Mouse (Mus musculus): ENCODE data around the gene Mdga2. TPM values are rescaled to one million over a fixed set of nuclear protein-coding genes. Genes with fewer than 3 reads are reported as not detected.

The Mdga2 gene
- polyA plus RNA-seq, 1 experiment: 0.15 TPM

DNA sequence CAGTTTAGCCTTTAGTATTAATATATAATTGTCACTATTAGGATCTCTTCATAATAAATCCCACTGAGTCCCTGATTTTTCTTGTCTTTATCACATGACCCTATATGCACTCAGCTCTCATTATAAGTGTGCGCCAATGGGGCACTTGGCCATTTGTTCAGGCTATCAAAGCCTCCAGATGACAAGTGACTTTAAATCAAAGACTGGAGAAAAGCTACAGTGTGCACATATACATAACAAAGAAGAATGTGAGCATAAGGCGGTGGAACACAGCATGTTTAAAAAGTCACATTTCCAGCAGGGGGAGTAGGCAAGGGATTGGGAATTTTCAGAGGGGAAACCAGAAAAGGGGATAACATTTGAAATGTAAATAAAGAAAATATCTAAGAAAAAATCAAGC lies 497.9 kb downstream of the Mdga2 start:
- H3K4me3 ChIP-seq (ENCODE audit: low read depth, low read length): no peak overlapping the region
- no peaks in the 10 kb centered on the region for H3K36me3 ChIP-seq (ENCODE audit: control insufficient read depth, insufficient read depth, low read length, poor library complexity, severe bottlenecking)
- no peaks in the 10 kb centered on the region for H3K27me3 ChIP-seq (ENCODE audit: control insufficient read depth, insufficient read depth, low read length, poor library complexity, severe bottlenecking)
- H3K9ac ChIP-seq (ENCODE audit: low read depth, poor library complexity, severe bottlenecking): no peak overlapping the region
- no peak overlapping the region for H3K27ac ChIP-seq (ENCODE audit: insufficient read depth, low read length)
- no peaks in the 10 kb centered on the region for H3K4me1 ChIP-seq (ENCODE audit: control insufficient read depth, insufficient read depth, low read length)
- H3K9me3 ChIP-seq (replicated peaks; ENCODE audit: control insufficient read depth, insufficient read depth, low read length, poor library complexity, severe bottlenecking): no peaks in the 10 kb centered on the region
- no peak for TF ChIP-seq CTCF (IDR thresholded peaks at IDR 0.05; ENCODE audit: low read depth, low read length)
- no peak for TF ChIP-seq POLR2A (IDR thresholded peaks at IDR 0.05; ENCODE audit: insufficient read depth, low read length)
- no peak for TF ChIP-seq EP300 (IDR thresholded peaks at IDR 0.05; ENCODE audit: insufficient read depth, low read depth, low read length)

DNA sequence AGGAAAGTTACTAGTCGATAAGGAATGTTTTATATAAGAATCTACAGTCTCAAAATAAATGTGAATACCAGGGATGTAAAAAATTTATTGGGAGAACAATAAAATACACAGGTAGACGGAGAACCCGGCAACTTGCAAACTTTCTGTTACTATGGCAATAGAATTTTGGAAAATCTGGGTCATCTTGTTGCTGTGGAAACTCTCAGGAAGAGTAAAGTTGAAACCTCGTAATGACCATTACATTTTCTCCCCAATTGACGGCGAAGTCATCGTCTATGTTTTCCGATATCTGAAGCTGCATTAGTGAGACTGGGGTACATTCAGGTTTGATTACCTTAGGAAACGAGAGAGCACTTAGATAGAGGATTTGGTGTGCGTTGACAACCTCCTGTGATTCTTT lies 514.0 kb downstream of the Mdga2 start:
- no peaks in the 10 kb centered on the region for H3K9me3 ChIP-seq (replicated peaks; ENCODE audit: control insufficient read depth, insufficient read depth, low read length, poor library complexity, severe bottlenecking)
- no peaks in the 10 kb centered on the region for H3K27me3 ChIP-seq (ENCODE audit: control insufficient read depth, insufficient read depth, low read length, poor library complexity, severe bottlenecking)
- H3K36me3 ChIP-seq (ENCODE audit: control insufficient read depth, insufficient read depth, low read length, poor library complexity, severe bottlenecking): no peaks in the 10 kb centered on the region
- no peaks in the 10 kb centered on the region for H3K4me1 ChIP-seq (ENCODE audit: control insufficient read depth, insufficient read depth, low read length)
- H3K9ac ChIP-seq (ENCODE audit: low read depth, poor library complexity, severe bottlenecking): no peak overlapping the region
- no peak overlapping the region for H3K4me3 ChIP-seq (ENCODE audit: low read depth, low read length)
- H3K27ac ChIP-seq (ENCODE audit: insufficient read depth, low read length): no peak overlapping the region
- TF ChIP-seq POLR2A (IDR thresholded peaks at IDR 0.05; ENCODE audit: insufficient read depth, low read length): no peak
- no peak for TF ChIP-seq CTCF (IDR thresholded peaks at IDR 0.05; ENCODE audit: low read depth, low read length)
- TF ChIP-seq EP300 (IDR thresholded peaks at IDR 0.05; ENCODE audit: insufficient read depth, low read depth, low read length): no peak

DNA sequence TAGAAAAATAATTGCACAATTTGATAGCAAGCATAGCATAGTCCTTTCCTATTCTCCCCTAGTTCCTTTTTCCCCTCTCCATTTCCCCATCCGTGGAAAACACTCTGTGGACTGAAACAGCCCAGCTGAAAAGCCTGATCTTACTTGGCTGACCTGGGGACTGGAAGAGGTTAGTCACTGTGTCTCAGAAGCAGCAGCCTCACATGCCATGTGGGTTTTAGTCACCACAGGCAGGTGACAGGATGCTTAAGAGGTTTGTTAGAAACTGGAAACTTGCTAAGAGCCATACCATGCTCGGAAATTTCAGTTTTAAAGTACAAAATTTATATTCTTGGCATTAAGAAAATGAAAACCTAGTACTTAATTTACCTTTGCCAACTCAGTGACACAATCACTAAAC lies 514.9 kb downstream of the Mdga2 start:
- TF ChIP-seq CTCF (IDR thresholded peaks at IDR 0.05; ENCODE audit: low read depth, low read length) (no peak), POLR2A (IDR thresholded peaks at IDR 0.05; ENCODE audit: insufficient read depth, low read length) (no peak), EP300 (IDR thresholded peaks at IDR 0.05; ENCODE audit: insufficient read depth, low read depth, low read length) (no peak)
- H3K36me3 ChIP-seq (ENCODE audit: control insufficient read depth, insufficient read depth, low read length, poor library complexity, severe bottlenecking): no peaks in the 10 kb centered on the region
- H3K27me3 ChIP-seq (ENCODE audit: control insufficient read depth, insufficient read depth, low read length, poor library complexity, severe bottlenecking): no peaks in the 10 kb centered on the region
- H3K9me3 ChIP-seq (replicated peaks; ENCODE audit: control insufficient read depth, insufficient read depth, low read length, poor library complexity, severe bottlenecking): no peaks in the 10 kb centered on the region
- H3K27ac ChIP-seq (ENCODE audit: insufficient read depth, low read length): no peak overlapping the region
- H3K4me1 ChIP-seq (ENCODE audit: control insufficient read depth, insufficient read depth, low read length): no peaks in the 10 kb centered on the region
- H3K4me3 ChIP-seq (ENCODE audit: low read depth, low read length): no peak overlapping the region
- H3K9ac ChIP-seq (ENCODE audit: low read depth, poor library complexity, severe bottlenecking): no peak overlapping the region

DNA sequence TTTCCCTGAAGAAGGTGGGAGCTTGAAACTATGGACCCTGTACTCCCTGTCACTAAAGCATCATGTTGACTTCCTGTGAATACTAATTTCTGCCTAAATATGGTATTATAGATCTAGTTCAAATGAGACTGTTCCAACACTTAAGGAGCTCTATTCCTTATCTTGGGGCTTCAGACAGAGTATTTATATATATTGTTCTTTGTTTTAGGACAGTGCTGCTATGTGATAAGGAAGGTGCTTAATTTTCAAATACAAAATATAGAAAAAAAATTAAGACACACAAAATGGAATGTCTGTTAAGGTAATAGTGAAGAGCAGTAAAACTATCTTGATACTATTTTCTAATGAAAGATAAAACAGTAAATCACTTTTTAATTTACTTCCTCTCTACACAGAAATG lies 517.3 kb downstream of the Mdga2 start:
- Histone ChIP-seq H3K9ac (ENCODE audit: low read depth, poor library complexity, severe bottlenecking) (no peak overlapping the region), H3K9me3 (replicated peaks; ENCODE audit: control insufficient read depth, insufficient read depth, low read length, poor library complexity, severe bottlenecking) (no peaks in the 10 kb centered on the region), H3K36me3 (ENCODE audit: control insufficient read depth, insufficient read depth, low read length, poor library complexity, severe bottlenecking) (no peaks in the 10 kb centered on the region), H3K27ac (ENCODE audit: insufficient read depth, low read length) (no peak overlapping the region), H3K4me3 (ENCODE audit: low read depth, low read length) (no peak overlapping the region), H3K4me1 (ENCODE audit: control insufficient read depth, insufficient read depth, low read length) (no peaks in the 10 kb centered on the region), H3K27me3 (ENCODE audit: control insufficient read depth, insufficient read depth, low read length, poor library complexity, severe bottlenecking) (no peaks in the 10 kb centered on the region)
- TF ChIP-seq CTCF (IDR thresholded peaks at IDR 0.05; ENCODE audit: low read depth, low read length): no peak
- TF ChIP-seq EP300 (IDR thresholded peaks at IDR 0.05; ENCODE audit: insufficient read depth, low read depth, low read length): no peak
- no peak for TF ChIP-seq POLR2A (IDR thresholded peaks at IDR 0.05; ENCODE audit: insufficient read depth, low read length)

DNA sequence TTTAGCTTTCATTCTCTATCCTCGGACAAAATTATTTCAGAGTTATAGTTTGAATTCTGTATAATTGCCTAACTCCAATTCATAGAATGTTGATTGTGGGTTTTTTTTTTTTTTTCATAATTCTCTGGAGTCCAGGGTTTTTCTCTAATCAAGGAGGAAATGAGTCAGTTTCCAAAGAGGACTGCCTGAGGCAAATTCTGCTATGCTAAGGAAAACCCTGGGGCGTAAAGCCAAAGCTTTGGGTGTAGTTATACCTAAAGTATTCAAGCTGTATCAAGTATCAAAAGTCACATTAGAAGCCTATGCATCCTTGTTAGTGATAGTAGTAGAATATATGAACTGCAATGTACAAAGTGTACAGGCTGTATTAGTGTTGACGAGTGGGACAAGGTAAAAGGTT lies 519.6 kb downstream of the Mdga2 start:
- Histone ChIP-seq H3K9me3 (replicated peaks; ENCODE audit: control insufficient read depth, insufficient read depth, low read length, poor library complexity, severe bottlenecking) (no peaks in the 10 kb centered on the region), H3K9ac (ENCODE audit: low read depth, poor library complexity, severe bottlenecking) (no peak overlapping the region), H3K27ac (ENCODE audit: insufficient read depth, low read length) (no peak overlapping the region), H3K36me3 (ENCODE audit: control insufficient read depth, insufficient read depth, low read length, poor library complexity, severe bottlenecking) (no peaks in the 10 kb centered on the region), H3K4me3 (ENCODE audit: low read depth, low read length) (no peak overlapping the region), H3K27me3 (ENCODE audit: control insufficient read depth, insufficient read depth, low read length, poor library complexity, severe bottlenecking) (no peaks in the 10 kb centered on the region), H3K4me1 (ENCODE audit: control insufficient read depth, insufficient read depth, low read length) (no peaks in the 10 kb centered on the region)
- no peak for TF ChIP-seq POLR2A (IDR thresholded peaks at IDR 0.05; ENCODE audit: insufficient read depth, low read length)
- no peak for TF ChIP-seq CTCF (IDR thresholded peaks at IDR 0.05; ENCODE audit: low read depth, low read length)
- TF ChIP-seq EP300 (IDR thresholded peaks at IDR 0.05; ENCODE audit: insufficient read depth, low read depth, low read length): no peak

DNA sequence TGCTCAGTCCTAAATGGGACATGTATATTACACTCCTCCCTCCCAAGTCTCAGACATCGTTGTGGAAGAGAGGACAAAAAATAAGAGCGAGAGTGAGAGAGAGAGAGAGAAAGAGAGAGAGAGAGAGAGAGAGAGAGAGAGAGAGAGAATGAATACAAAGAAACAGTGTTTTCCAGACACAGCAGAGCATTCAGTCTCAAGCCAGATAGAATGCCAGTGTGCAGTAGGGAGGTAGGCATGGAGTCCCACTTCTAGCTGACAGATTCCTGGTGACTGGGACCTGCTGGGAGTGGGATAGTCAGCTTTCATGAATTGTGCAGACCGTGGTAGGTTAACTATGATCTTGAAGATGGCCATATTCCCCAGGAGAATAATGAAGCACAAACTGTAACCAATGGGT lies 542.8 kb downstream of the Mdga2 start:
- TF ChIP-seq EP300 (IDR thresholded peaks at IDR 0.05; ENCODE audit: insufficient read depth, low read depth, low read length) (no peak), CTCF (IDR thresholded peaks at IDR 0.05; ENCODE audit: low read depth, low read length) (no peak), POLR2A (IDR thresholded peaks at IDR 0.05; ENCODE audit: insufficient read depth, low read length) (no peak)
- Histone ChIP-seq H3K9ac (ENCODE audit: low read depth, poor library complexity, severe bottlenecking) (no peak overlapping the region), H3K36me3 (ENCODE audit: control insufficient read depth, insufficient read depth, low read length, poor library complexity, severe bottlenecking) (no peaks in the 10 kb centered on the region), H3K27ac (ENCODE audit: insufficient read depth, low read length) (no peak overlapping the region), H3K9me3 (replicated peaks; ENCODE audit: control insufficient read depth, insufficient read depth, low read length, poor library complexity, severe bottlenecking) (no peaks in the 10 kb centered on the region), H3K27me3 (ENCODE audit: control insufficient read depth, insufficient read depth, low read length, poor library complexity, severe bottlenecking) (no peaks in the 10 kb centered on the region), H3K4me1 (ENCODE audit: control insufficient read depth, insufficient read depth, low read length) (no peaks in the 10 kb centered on the region), H3K4me3 (ENCODE audit: low read depth, low read length) (no peak overlapping the region)

Measured in ES-Bruce4 (cell line).